Mouse (Mus musculus) spleen, adult 2 months (tissue): ENCODE results near the gene Mdga1.

ENCODE experiments used
- CTCF ChIP-seq: fragments of 200-500 bp; IDR thresholded peaks from 2 replicates; pipeline ENCODE4 v1.5.1; 2011; ENCODE audit warnings: mild to moderate bottlenecking, inconsistent platforms; ENCODE audit not compliant: insufficient read depth, insufficient read length, insufficient replicate concordance; ENCODE audit errors: extremely low read depth
- POLR2A ChIP-seq: fragments of 200-500 bp; IDR thresholded peaks from 2 replicates; pipeline ENCODE4 v1.6.1; 2011; ENCODE audit warnings: low read depth, low read length, inconsistent platforms

- no peak for TF ChIP-seq CTCF
- TF ChIP-seq POLR2A: no peak
Observed at GRCm38 (mm10) chr17:30005451-30005941, 35.6 kb upstream of the Mdga1 start.
